Mouse (Mus musculus) C2C12 (cell line): ENCODE measurements around the gene Olfr1046.

Experiments
- CTCF ChIP-seq: IDR thresholded peaks from one replicate; pipeline ENCODE4 v1.5.1; 2011; ENCODE audit not compliant: control insufficient read depth, insufficient read depth, insufficient read length
- MAX ChIP-seq: IDR thresholded peaks from one replicate; pipeline ENCODE4 v1.6.1; 2011; ENCODE audit warnings: mild to moderate bottlenecking, control low read depth
- USF1 ChIP-seq: IDR thresholded peaks from one replicate; pipeline ENCODE4 v1.6.1; 2011; ENCODE audit warnings: low read depth, mild to moderate bottlenecking, control low read depth, moderate library complexity

DNA sequence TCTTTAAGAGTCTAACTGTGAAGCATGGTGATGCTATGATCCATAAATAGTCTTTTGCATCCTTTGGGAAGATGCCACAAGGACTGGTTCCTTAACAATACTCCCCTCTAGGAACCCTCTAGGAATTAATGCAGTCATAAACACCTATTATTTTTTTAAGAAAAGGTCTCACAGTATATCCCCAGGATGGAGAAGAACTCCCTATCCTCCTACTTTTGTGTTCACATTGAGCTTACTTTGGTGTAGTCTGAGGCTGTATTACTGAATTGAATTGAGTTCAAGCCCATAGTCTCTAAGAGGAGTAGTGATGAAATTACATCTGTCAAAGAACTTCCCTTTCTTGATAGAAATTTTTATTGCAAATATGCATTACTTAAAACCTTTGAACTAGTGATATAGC lies 16.2 kb downstream of the Olfr1046 start, which contains the start of gene Olfr1045:
- TF ChIP-seq CTCF = no peak
- no peak for TF ChIP-seq USF1
- no peak for TF ChIP-seq MAX
